Mouse (Mus musculus) cortical plate, adult 2 months (tissue): ENCODE data around the gene Cdh12.

ENCODE experiments used
- CTCF ChIP-seq: fragments of 200-500 bp; IDR thresholded peaks from 2 replicates; pipeline ENCODE4 v1.5.1; 2011; ENCODE audit warnings: mild to moderate bottlenecking, control low read depth, low read length; ENCODE audit not compliant: insufficient read depth; ENCODE audit errors: extremely low read depth
- POLR2A ChIP-seq: fragments of 200-500 bp; IDR thresholded peaks from 2 replicates; pipeline ENCODE4 v1.6.1; 2011; ENCODE audit warnings: mild to moderate bottlenecking, low read length, control low read depth; ENCODE audit not compliant: insufficient read depth; ENCODE audit errors: extremely low read depth

DNA sequence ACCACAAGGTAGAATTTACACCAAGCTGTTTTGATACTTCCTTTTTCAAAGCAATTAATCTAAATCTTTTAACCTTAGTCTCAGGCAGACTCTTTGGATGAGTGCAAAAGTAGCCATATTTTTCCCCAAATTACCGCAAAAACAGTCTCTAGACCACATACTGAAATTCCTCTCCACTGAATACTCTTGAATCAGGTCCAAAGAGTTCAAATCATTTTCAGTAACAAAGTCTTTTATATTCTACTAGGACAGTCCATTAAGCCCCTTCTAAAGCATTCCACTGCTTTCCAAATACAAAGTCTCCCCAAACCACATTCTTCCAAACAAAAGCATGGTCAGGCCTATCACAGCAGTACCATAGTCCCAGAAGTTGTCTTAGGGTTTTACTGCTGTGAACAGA is 848.0 kb downstream of the Cdh12 start:
- TF ChIP-seq CTCF (no peak), POLR2A (no peak)
